Mouse (Mus musculus) cerebral cortex, adult 2 months (tissue): ENCODE measurements around the gene Chsy1.

Source experiments
- WGBS: fragments of 180-500 bp; shearing (Covaris S2); methylation state at CpG from one replicate; pipeline ENCODE4 v1.1.7; 2018; 5-methylcytosine and 5-hydroxymethylcytosine counted together

Gene Chsy1

GRCm38 (mm10) chr7:66108961-66109854 lies at the start of gene Chsy1:
Chsy1 (plus strand) TSS chr7:66109515.
- WGBS: under 1% methylated on average over 120 of the region's 123 CpGs

GRCm38 (mm10) chr7:66060066-66060956 lies 49.0 kb upstream of the Chsy1 start:
- 1% methylated on average over 64 of the region's 64 CpGs for WGBS

- WGBS: 1% methylated on average over 14 of the region's 14 CpGs
Measured at GRCm38 (mm10) chr7:66061057-66061456, 48.3 kb upstream of the Chsy1 start.

GRCm38 (mm10) chr7:66076411-66076810 lies 32.9 kb upstream of the Chsy1 start:
- WGBS: 66% methylated on average over 2 of the region's 2 CpGs

- WGBS: under 1% methylated on average over 65 of the region's 65 CpGs
Measured at GRCm38 (mm10) chr7:66079364-66080230, 29.7 kb upstream of the Chsy1 start, which contains the start of gene Selenos. Selenos (plus strand) TSS chr7:66079649.

- 25% methylated on average over 5 of the region's 5 CpGs for WGBS
Measured at GRCm38 (mm10) chr7:66080231-66080613, 29.1 kb upstream of the Chsy1 start.

- WGBS: 90% methylated on average over 6 of the region's 6 CpGs
Measured at GRCm38 (mm10) chr7:66083757-66084156, 25.6 kb upstream of the Chsy1 start.

GRCm38 (mm10) chr7:66084546-66084945 lies 24.8 kb upstream of the Chsy1 start:
- 65% methylated on average over 7 of the region's 7 CpGs for WGBS

- WGBS: 51% methylated on average over 4 of the region's 4 CpGs
Measured at GRCm38 (mm10) chr7:66087652-66088051, 21.7 kb upstream of the Chsy1 start.

- WGBS: 48% methylated on average over 2 of the region's 2 CpGs
Measured at GRCm38 (mm10) chr7:66088077-66088476, 21.2 kb upstream of the Chsy1 start.

GRCm38 (mm10) chr7:66090676-66091190 lies 18.6 kb upstream of the Chsy1 start:
- 84% methylated on average over 11 of the region's 11 CpGs for WGBS

- WGBS: 90% methylated on average over 7 of the region's 7 CpGs
Measured at GRCm38 (mm10) chr7:66091553-66091952, 17.8 kb upstream of the Chsy1 start.

GRCm38 (mm10) chr7:66092656-66093055 lies 16.7 kb upstream of the Chsy1 start:
- WGBS: 90% methylated on average over 8 of the region's 8 CpGs

- 52% methylated on average over 5 of the region's 5 CpGs for WGBS
Measured at GRCm38 (mm10) chr7:66094141-66094540, 15.2 kb upstream of the Chsy1 start.

GRCm38 (mm10) chr7:66098803-66099202 lies 10.5 kb upstream of the Chsy1 start:
- WGBS: 82% methylated on average over 7 of the region's 7 CpGs

- 1% methylated on average over 4 of the region's 4 CpGs for WGBS
Measured at GRCm38 (mm10) chr7:66101866-66102265, 7.4 kb upstream of the Chsy1 start.

GRCm38 (mm10) chr7:66104531-66104930 lies 4.8 kb upstream of the Chsy1 start:
- 91% methylated on average over 5 of the region's 5 CpGs for WGBS

- 56% methylated on average over 4 of the region's 4 CpGs for WGBS
Measured at GRCm38 (mm10) chr7:66105771-66106170, 3.5 kb upstream of the Chsy1 start.

GRCm38 (mm10) chr7:66106581-66107056 lies 2.7 kb upstream of the Chsy1 start:
- 34% methylated on average over 7 of the region's 7 CpGs for WGBS

- WGBS: 77% methylated on average over 11 of the region's 11 CpGs
Measured at GRCm38 (mm10) chr7:66107206-66107605, 2.1 kb upstream of the Chsy1 start.

- WGBS: 10% methylated on average over 7 of the region's 7 CpGs
Measured at GRCm38 (mm10) chr7:66107930-66108329, 1.4 kb upstream of the Chsy1 start.
